Mouse (Mus musculus) limb, embryonic 13.5 days (tissue): Measurements from ENCODE around the gene Efcab12. TPM values are rescaled to one million over a fixed set of nuclear protein-coding genes. Genes with fewer than 3 reads are reported as not detected.
"Not testable (repeated sequence)": the region's sequence is repeated elsewhere in the genome, so short reads cannot be mapped to it uniquely, and the experiment has no call there.

Experiments used
- ATAC-seq: fragments of 200-750 bp; cut with Nextera tagmentation; 2 replicates; pipeline ENCODE4 v1.8.0; 2017; ENCODE audit warnings: low read depth, moderate number of reproducible peaks, moderate TSS enrichment; ENCODE audit not compliant: low FRiP score
- H3K27ac ChIP-seq: fragments of 300-500 bp; sonication (generic); 2 replicates; pipeline ENCODE4 v1.5.1; 2015; ENCODE audit warnings: inconsistent platforms, mild to moderate bottlenecking, moderate library complexity
- H3K27me3 ChIP-seq: fragments of 300-500 bp; sonication (generic); 2 replicates; pipeline ENCODE4 v1.6.1; 2015; ENCODE audit warnings: mild to moderate bottlenecking, inconsistent platforms
- H3K36me3 ChIP-seq: fragments of 300-500 bp; sonication (generic); 2 replicates; pipeline ENCODE4 v1.6.1; 2015; ENCODE audit warnings: inconsistent platforms, mild to moderate bottlenecking, moderate library complexity
- H3K4me1 ChIP-seq: fragments of 300-500 bp; sonication (generic); 2 replicates; pipeline ENCODE4 v1.6.1; 2015; ENCODE audit warnings: inconsistent platforms
- H3K4me2 ChIP-seq: fragments of 300-500 bp; sonication (generic); replicated peaks from 2 replicates; pipeline ENCODE4 v1.6.1; 2015; ENCODE audit warnings: inconsistent platforms, mild to moderate bottlenecking, moderate library complexity
- H3K4me3 ChIP-seq: fragments of 300-500 bp; sonication (generic); 2 replicates; pipeline ENCODE4 v1.5.1; 2015; ENCODE audit warnings: moderate library complexity, mild to moderate bottlenecking, inconsistent platforms
- H3K9ac ChIP-seq: fragments of 300-500 bp; sonication (generic); 2 replicates; pipeline ENCODE4 v1.6.1; 2015; ENCODE audit warnings: mild to moderate bottlenecking, inconsistent platforms
- H3K9me3 ChIP-seq: fragments of 300-500 bp; sonication (generic); 2 replicates; pipeline ENCODE4 v1.6.1; 2016; ENCODE audit warnings: inconsistent platforms
- WGBS: fragments of 180-500 bp; shearing (Covaris S2); methylation state at CpG from one replicate; pipeline ENCODE4 v1.1.7; 2015; 5-methylcytosine and 5-hydroxymethylcytosine counted together
- polyA plus RNA-seq: library from polyadenylated mRNA; unstranded; fragments of >200 nt; fragmentation: Nextera tagmentation; extraction: Ambion mirVana; gene quantifications from 2 replicates; pipeline ENCODE4 v1.2.1, GENCODE M21; 2015

Efcab12 gene
- polyA plus RNA-seq, 1 experiment from 2014 or later: 0.41 TPM

DNA sequence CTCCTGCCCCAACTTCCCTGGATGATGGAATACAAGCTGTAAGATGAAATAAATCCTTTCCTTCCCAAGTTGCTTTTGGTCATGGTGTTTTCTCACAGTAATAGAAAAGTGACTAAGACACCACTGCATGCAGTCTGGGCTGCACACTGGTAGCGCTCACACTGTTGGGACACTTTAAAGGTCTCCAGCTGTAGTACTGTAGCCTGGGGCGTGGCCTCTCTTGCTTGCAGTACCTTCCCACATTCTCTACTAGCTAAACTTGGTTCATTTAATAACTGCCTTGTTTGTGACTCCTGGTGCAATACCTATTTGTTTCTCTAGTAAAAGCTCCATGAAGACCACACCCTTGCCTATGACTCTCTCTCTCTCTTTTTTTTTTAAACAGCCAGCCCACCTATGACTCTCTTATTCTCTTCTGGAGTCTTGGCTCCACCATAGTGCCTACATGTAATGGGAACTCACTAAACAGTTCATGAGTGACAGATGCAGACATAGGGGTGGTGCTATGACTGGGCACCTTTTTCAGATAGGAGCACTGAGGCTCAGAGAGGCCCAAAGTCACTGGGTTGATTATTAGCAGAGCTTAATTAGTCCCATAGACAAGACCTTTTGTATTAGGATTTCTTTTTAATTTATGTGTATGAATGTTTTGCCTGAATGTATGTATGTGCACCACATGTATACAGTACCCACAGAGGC is 5.9 kb downstream of the Efcab12 start:
- no peaks in the 10 kb centered on the region for H3K36me3 ChIP-seq
- 78% methylated on average over 2 of the region's 2 CpGs for WGBS
- H3K4me3 ChIP-seq: no peak overlapping the region
- H3K4me1 ChIP-seq: no peaks in the 10 kb centered on the region
- H3K27me3 ChIP-seq: no peaks in the 10 kb centered on the region
- no peak overlapping the region for H3K27ac ChIP-seq
- ATAC-seq: no peak
- no peak overlapping the region for H3K4me2 ChIP-seq
- no peaks in the 10 kb centered on the region for H3K9me3 ChIP-seq
- no peak overlapping the region for H3K9ac ChIP-seq

- no peak overlapping the region for H3K9ac ChIP-seq
- no peaks in the 10 kb centered on the region for H3K36me3 ChIP-seq
- no peak overlapping the region for H3K27ac ChIP-seq
- H3K4me2 ChIP-seq: no peak overlapping the region
- H3K9me3 ChIP-seq: no peaks in the 10 kb centered on the region
- H3K4me1 ChIP-seq: no peaks in the 10 kb centered on the region
- H3K4me3 ChIP-seq: no peak overlapping the region
- WGBS: 86% methylated on average over 6 of the region's 6 CpGs
- no peaks in the 10 kb centered on the region for H3K27me3 ChIP-seq
- no peak for ATAC-seq
These were observed 7.2 kb downstream of the Efcab12 start for GRCm38 (mm10) chr6:115830779-115831601.

DNA sequence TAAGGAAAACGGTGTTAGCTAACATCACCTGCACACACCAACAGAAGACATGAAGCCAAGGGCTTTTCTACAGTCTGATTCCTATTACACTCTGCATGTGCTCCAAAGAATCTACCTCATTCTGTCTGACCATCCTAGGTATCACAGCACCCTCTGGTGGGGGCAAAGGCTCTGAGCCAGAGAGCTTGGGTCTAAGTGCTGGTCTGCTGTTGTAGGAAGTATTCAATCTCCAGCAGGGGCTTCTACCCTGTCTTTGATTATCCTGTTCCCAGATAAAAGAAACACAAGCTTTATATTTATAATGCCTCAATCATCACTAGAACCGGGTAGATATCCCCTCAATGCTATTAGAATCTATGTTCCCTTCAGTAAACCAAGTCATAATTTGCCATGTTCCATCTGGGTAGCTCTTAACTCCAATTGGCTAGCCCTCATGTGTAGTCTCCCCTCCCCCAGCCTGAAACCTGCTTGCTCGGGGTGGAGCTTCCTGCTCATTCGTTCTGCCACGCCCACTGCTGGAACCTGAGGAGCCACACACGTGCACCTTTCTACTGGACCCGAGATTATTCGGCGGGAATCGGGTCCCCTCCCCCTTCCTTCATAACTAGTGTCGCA is 14.3 kb downstream of the Efcab12 start:
- H3K36me3 ChIP-seq, H3K27me3 ChIP-seq, H3K27ac ChIP-seq, H3K9ac ChIP-seq, H3K4me1 ChIP-seq, H3K9me3 ChIP-seq: not testable (repeated sequence)
- Histone ChIP-seq H3K4me2 (peak overlapping the region; percentile 50), H3K4me3 (peak overlapping the region; percentile 22)
- under 1% methylated on average over 6 of the region's 11 CpGs for WGBS
- peak; percentile 91 for ATAC-seq

DNA sequence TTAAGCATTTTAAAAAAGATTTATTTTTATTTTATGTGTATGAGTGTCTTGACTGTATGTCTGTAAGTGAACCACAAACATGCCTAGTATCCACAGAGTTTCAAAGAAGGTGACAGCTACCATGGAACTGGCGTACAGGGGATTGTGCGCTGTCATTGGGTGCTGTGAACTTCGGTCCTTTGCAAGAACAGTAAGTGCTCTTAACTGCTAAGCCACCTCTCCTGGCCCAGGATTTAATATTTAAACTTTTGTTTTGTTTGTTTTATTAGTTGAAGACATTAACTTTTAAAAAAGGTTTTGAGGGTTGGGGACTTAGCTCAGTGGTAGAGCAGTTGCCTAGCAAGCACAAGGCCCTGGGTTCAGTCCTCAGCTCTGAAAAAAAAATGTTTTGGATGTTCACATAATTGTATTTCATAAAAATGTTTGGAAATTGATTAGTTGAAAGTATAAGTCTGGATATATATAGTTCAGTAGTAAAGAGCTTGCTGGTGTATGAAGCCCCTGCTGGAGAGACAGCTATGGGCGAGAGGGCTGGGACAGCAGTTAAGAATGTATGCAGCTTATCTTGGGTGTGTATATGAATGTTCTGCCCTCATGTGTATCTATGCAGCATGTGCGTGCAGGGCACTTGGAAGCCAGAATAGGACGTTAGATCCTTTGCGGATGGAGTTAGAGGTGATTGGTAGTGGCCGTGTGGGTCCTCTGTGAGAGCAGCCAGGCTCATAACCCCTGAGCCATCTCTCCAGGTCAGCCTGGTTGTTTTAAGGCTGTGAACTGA is 16.8 kb downstream of the Efcab12 start:
- 85% methylated on average over 8 of the region's 8 CpGs for WGBS
- no peaks in the 10 kb centered on the region for H3K4me1 ChIP-seq
- H3K4me3 ChIP-seq: no peak overlapping the region
- no peak overlapping the region for H3K9ac ChIP-seq
- H3K27me3 ChIP-seq: no peaks in the 10 kb centered on the region
- no peak for ATAC-seq
- H3K9me3 ChIP-seq: no peaks in the 10 kb centered on the region
- H3K27ac ChIP-seq: no peak overlapping the region
- H3K36me3 ChIP-seq: no peaks in the 10 kb centered on the region
- H3K4me2 ChIP-seq: no peak overlapping the region

GRCm38 (mm10) chr6:115818129-115818528 is 20.1 kb downstream of the Efcab12 start:
- H3K4me1 ChIP-seq: 0 out of 2 replicates have a peak, but pooled peaks cover 3% of the 10 kb centered on the region
- no peak overlapping the region for H3K4me3 ChIP-seq
- WGBS: 68% methylated on average over 2 of the region's 2 CpGs
- no peak overlapping the region for H3K27ac ChIP-seq
- H3K4me2 ChIP-seq: no peak overlapping the region
- no peak overlapping the region for H3K9ac ChIP-seq
- H3K36me3 ChIP-seq: no peaks in the 10 kb centered on the region
- H3K9me3 ChIP-seq: no peaks in the 10 kb centered on the region
- ATAC-seq: no peak
- no peaks in the 10 kb centered on the region for H3K27me3 ChIP-seq

DNA sequence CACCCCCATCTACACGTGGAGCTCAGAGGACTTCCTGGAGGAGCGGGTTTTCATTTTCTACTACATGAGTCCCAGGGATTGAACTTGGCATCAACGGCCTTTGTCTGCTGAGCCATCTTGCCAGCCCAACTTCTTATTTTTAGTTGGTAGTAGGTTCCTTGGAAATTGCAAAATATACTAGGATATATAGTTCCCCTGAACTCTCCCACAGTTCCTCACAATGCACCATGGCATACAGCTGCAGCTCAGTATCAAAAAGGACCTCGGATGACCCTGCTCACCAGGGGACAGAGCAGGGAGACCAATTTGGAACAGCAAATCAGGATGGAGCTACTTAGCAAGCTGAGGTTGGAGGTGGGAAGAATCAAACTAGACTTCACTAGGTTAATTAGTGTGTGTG is 23.2 kb downstream of the Efcab12 start:
- Histone ChIP-seq H3K4me1 (0 out of 2 replicates have a peak, but pooled peaks cover 3% of the 10 kb centered on the region), H3K9me3 (no peaks in the 10 kb centered on the region), H3K9ac (no peak overlapping the region), H3K4me3 (no peak overlapping the region), H3K36me3 (no peaks in the 10 kb centered on the region), H3K27me3 (no peaks in the 10 kb centered on the region), H3K4me2 (no peak overlapping the region), H3K27ac (no peak overlapping the region)
- ATAC-seq: no peak
- WGBS: 75% methylated on average over 4 of the region's 4 CpGs

DNA sequence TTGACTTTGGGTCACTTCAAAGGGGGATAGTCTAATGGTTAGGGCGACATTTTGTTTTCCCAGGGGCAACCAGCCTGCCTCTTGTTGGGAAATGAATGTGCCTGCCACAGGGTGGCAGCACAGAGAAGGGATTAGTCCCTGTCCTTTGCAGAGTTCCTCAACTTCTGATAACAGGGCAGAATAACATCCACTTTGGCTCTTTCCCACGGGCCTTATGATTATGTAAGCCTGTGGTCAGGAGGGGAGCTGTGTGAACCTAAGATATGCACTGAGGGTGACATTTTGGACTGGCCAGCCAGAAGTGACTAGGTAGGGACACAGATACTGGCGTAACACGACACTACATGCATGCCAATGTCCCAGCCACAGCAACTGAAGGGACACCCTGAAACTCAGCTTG is 24.1 kb downstream of the Efcab12 start:
- WGBS: 41% methylated on average over 4 of the region's 4 CpGs

DNA sequence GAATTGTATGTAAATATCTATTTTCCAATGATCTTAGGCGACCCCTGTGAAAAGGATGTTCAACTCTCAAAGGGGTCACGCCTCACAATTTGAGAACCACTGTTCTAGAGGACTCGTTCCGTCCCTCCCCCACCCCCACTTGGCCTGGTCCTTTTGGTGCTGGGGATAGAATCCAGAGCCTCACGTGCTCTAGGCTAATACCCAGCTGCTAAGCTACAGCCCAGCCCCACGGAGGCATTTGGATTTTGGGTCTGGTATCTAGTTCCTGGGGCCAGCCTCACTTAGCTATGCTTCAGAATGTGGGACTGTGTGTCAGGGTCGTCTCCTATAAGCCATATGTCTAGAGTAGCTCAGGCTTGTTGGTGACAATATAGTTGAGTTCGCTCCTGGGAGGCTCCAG is 26.6 kb downstream of the Efcab12 start:
- 68% methylated on average over 8 of the region's 8 CpGs for WGBS
- Histone ChIP-seq H3K36me3 (peaks cover 10% of the 10 kb centered on the region), H3K9ac (no peak overlapping the region), H3K27me3 (no peaks in the 10 kb centered on the region), H3K9me3 (no peaks in the 10 kb centered on the region), H3K4me3 (no peak overlapping the region), H3K27ac (no peak overlapping the region), H3K4me1 (peaks cover 13% of the 10 kb centered on the region), H3K4me2 (no peak overlapping the region)
- ATAC-seq: no peak

More for the DNA sequence above, 24.1 kb downstream of the Efcab12 start:
- ATAC-seq: no peak
- no peak overlapping the region for H3K4me3 ChIP-seq
- no peaks in the 10 kb centered on the region for H3K36me3 ChIP-seq
- H3K4me1 ChIP-seq: 0 out of 2 replicates have a peak, but pooled peaks cover 3% of the 10 kb centered on the region
- no peaks in the 10 kb centered on the region for H3K27me3 ChIP-seq
- no peaks in the 10 kb centered on the region for H3K9me3 ChIP-seq
- 0 out of 2 replicates have a peak overlapping the region, but pooled peaks have one; percentile 32 for H3K9ac ChIP-seq
- H3K4me2 ChIP-seq: no peak overlapping the region
- no peak overlapping the region for H3K27ac ChIP-seq

GRCm38 (mm10) chr6:115808488-115809231 is 29.6 kb downstream of the Efcab12 start, which contains the start of gene Rpl32:
Gene Rpl32 (minus strand): TSS chr6:115808747.
- H3K4me3 ChIP-seq: peak within 1 kb of the TSS; percentile 100
- peak within 1 kb of the TSS; percentile 97 for H3K27ac ChIP-seq
- WGBS: under 1% methylated on average over 47 of the region's 47 CpGs
- no peaks in the 10 kb centered on the region for H3K27me3 ChIP-seq
- H3K9me3 ChIP-seq: no peaks in the 10 kb centered on the region
- H3K4me2 ChIP-seq: peak within 1 kb of the TSS; percentile 96
- H3K4me1 ChIP-seq: peaks cover 20% of the 10 kb centered on the region
- H3K9ac ChIP-seq: peak within 1 kb of the TSS; percentile 99
- ATAC-seq: peak; percentile 86
- peaks cover 39% of the 10 kb centered on the region for H3K36me3 ChIP-seq

GRCm38 (mm10) chr6:115808196-115808487 is 30.1 kb downstream of the Efcab12 start:
- Histone ChIP-seq H3K4me2 (peak overlapping the region; percentile 96), H3K27me3 (no peaks in the 10 kb centered on the region), H3K27ac (peak overlapping the region; percentile 97), H3K9me3 (no peaks in the 10 kb centered on the region), H3K4me1 (peaks cover 20% of the 10 kb centered on the region), H3K9ac (peak overlapping the region; percentile 99), H3K4me3 (peak overlapping the region; percentile 100), H3K36me3 (peaks cover 43% of the 10 kb centered on the region)
- under 1% methylated on average over 22 of the region's 22 CpGs for WGBS
- ATAC-seq: no peak

DNA sequence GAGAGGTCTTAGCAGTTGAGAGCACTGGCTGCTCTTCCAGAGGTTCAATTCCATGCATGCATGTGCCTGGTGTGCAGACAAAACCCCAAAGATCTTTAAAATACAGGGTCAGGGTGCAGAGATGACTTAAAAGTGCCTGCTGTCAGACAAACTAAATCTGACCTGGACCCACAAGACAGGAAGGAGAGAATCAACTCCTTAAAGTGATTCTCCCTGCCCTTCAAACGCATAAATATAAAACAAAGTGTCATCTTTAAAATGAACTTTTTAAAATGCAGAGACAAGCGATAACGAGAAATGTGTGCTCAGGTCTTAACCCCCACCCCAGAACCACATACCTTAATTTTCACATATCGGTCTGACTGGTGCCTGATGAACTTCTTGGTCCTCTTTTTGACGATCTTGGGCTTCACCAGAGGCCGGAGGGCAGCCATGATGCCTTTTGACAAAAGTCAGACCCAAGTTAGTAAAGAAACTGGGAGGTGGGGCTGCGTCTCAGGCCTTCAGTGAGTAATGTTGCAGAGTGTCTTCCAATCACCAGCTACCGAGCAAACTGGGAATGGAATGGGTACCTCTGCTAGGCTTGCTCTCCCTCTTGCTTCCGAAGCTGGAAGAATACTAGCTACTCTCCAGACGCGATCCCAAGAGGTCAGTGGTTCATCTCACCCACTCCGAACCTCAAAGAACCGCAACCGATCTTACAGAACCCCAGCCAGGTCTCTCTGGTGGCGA is 30.6 kb downstream of the Efcab12 start:
- 3% methylated on average over 15 of the region's 15 CpGs for WGBS
- Histone ChIP-seq H3K27ac (peak overlapping the region; percentile 97), H3K36me3 (peaks cover 48% of the 10 kb centered on the region), H3K9ac (peak overlapping the region; percentile 99), H3K4me1 (peaks cover 20% of the 10 kb centered on the region), H3K4me3 (peak overlapping the region; percentile 100), H3K9me3 (no peaks in the 10 kb centered on the region), H3K27me3 (no peaks in the 10 kb centered on the region), H3K4me2 (peak overlapping the region; percentile 96)
- no peak for ATAC-seq
